Mouse (Mus musculus) lung, adult 18-20 months (tissue): ENCODE measurements around the gene Olfr885.

Experiments
- DNase-seq, 2 experiments: peaks; one replicate each; pipeline ENCODE4 v3.0.0; 2022; ENCODE audit warnings: mixed read lengths in 2 of 2

Olfr885 gene

DNA sequence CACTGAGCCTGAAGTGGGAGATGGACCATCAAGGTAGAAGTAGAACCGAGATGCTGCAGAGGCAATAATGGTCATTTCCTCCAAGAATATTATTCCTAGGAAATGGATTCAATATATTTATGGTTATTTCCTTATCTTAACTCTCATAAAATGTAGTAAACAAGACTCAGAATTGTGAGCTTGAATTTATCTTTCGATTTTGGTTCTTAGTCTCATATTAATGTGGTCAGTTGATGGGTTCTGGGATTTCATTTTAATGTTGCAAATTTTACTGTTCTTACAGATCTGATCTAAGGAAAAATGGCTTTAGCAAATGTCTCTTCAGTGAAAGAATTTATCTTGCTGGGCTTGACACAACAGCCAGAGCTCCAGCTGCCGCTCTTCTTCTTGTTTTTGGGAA is at the start of gene Olfr885:
TSS of gene Olfr885 (plus strand) at position 301 of the 400 bp plus-strand sequence.
- DNase-seq = no peak

DNA sequence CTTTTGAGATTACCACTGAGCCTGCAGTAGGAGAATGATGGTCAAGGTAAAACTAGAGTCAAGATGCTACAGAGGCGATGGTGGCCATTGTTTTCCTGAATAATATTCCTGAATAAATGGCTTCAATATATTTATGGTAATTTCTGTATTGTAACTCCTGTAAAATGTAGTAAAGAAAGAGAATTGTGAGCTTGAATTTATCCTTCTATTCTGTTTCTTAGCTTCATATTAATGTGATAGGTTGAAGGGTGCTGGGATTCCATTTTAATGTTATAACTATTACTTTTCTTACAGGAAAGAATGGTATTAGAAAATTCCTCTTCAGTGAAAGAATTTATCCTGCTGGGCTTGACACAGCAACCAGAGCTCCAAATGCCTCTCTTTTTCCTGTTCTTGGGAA is 35.6 kb upstream of the Olfr885 start, which contains the start of gene Olfr883:
TSS of gene Olfr883 (plus strand) at position 301 of the 400 bp plus-strand sequence.
- DNase-seq = no peak

DNA sequence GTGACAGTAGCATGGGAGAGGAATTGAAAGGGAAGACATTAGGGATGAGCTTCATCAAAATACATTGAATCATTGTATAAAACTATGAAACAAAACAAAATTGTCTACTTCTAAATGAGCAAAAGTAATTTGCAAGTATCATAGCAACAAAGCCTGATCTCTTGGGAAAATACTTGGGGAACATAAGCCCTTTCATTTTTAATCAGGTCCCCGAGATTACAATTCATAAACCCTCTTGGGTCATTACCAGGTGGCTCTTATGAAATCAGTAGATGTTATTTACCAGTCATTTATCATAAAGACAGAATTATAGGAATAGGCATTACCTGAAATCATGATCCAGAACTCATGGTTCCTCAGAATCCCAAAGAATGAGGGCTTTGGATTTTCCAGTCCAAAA is 14.9 kb upstream of the Olfr885 start, which contains the start of gene Olfr884:
TSS of gene Olfr884 (plus strand) at position 301 of the 400 bp plus-strand sequence.
- no peak for DNase-seq

DNA sequence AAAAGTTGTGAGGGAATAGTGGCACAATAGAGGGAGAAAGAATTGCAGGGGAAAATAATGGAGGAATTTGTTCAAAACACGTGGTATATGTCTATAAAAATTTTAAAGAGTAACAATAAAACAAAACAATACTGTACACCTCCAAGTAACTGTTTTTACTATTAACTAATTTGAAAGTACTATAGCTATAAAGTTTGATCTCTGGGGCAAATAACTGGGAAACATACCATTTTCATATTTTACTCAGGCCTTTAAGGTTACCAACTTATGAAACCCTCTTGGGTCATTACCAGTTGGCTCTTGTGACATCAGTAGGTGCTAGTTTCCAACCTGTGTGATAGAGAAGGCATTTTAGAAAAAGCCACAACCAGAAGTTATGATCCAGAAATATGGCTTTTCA is 22.6 kb downstream of the Olfr885 start, which contains the start of gene Olfr887:
TSS of gene Olfr887 (plus strand) at position 301 of the 400 bp plus-strand sequence.
- DNase-seq = no peak

DNA sequence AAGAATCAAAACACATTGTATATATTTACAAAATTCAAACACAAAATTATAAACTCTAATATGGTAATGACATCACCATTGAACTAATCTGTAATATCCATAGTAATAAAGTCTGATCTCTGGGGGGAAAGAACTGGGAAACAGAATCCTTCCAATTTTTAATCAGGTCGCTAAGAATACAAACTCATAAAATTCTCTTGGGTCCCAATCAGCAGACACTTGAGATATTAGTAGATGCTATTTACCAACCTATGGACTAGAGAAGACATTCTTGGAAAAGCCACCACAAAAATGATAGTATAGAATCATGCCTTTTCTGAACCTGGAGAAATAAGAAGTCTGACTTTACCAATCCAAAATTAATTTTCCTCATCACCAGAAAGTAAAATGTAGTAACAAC is 46.7 kb downstream of the Olfr885 start, which contains the start of gene Olfr888:
TSS of gene Olfr888 (plus strand) at position 301 of the 400 bp plus-strand sequence.
- DNase-seq = no peak
